ENCODE assay signal across 19 mouse cellular contexts in the genomic region with DNA sequence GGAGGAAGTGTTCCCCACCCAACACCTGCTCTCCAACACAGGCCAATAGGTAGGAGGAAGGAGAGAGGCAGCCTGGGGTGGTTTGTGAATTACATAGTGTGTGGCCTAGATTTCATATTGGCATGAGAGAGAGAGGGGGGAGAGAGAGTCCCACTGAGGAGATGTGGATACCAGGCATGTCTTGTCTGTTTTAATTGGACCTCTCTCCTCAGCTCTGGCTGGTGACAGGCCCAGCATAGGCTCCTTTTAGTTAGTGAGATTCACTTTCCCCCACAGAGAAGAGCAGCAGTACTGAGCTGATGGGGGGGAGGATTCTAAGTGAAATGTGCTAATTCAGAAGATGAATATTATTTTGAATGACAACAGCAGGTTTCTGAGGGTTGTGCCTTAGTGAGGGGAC. TPM values are rescaled to one million over a fixed set of nuclear protein-coding genes. Genes with fewer than 3 reads are reported as not detected.
"Had no signal": no experiment of that assay in that cellular context is flagged by ENCODE, and none has a peak within 500 bp of the region (broad histone marks: within the 10 kb centered on the region; RNA-seq: fewer than 3 reads in every experiment).

No protein-coding gene starts in this region.

- H3K36me3 ChIP-seq: midbrain, embryonic 10.5 days; midbrain, embryonic 12.5 days; neural tube, embryonic 13.5 days; neural tube, embryonic 15.5 days had no signal

- H3K9ac ChIP-seq: lung, embryonic 14.5 days; midbrain, embryonic 12.5 days; neural tube, embryonic 13.5 days; neural tube, embryonic 15.5 days had no signal

- H3K4me1 ChIP-seq: midbrain, embryonic 12.5 days; neural tube, embryonic 13.5 days; neural tube, embryonic 15.5 days had no signal

- H3K4me3 ChIP-seq: midbrain, embryonic 10.5 days; midbrain, embryonic 12.5 days; myocyte; neural tube, embryonic 13.5 days; neural tube, embryonic 15.5 days had no signal

- H3K27ac ChIP-seq: midbrain, embryonic 10.5 days; midbrain, embryonic 12.5 days; neural tube, embryonic 13.5 days; neural tube, embryonic 15.5 days had no signal

- H3K27me3 ChIP-seq: midbrain, embryonic 12.5 days; neural tube, embryonic 13.5 days; neural tube, embryonic 15.5 days had no signal

- DNase-seq: lung, adult 18-20 months; lung, embryonic 14.5 days; lung, postnatal 10 days; lung, postnatal 4 days; retina, postnatal 1 day; right cerebral cortex, adult 18-20 months; right cerebral cortex, postnatal 25 days; right cerebral cortex, postnatal 4 days; spleen, adult 18-20 months; thymus, adult 18-20 months; thymus, postnatal 14 days; thymus, postnatal 36 days had no signal

- H3K9me3 ChIP-seq: midbrain, embryonic 12.5 days; neural tube, embryonic 15.5 days had no signal

- H3K4me2 ChIP-seq: lung, embryonic 14.5 days; midbrain, embryonic 12.5 days; neural tube, embryonic 13.5 days; neural tube, embryonic 15.5 days had no signal

RNA-seq across cellular contexts. Expression of a gene that starts 37.9 kb away (rescaled TPM):
- total RNA-seq: megakaryocyte, adult 5-6 weeks; megakaryocyte-erythroid progenitor cell, adult 5-6 weeks had no signal

RNA-seq across cellular contexts. Expression of a gene that starts 57.8 kb away (rescaled TPM):
- total RNA-seq: megakaryocyte, adult 5-6 weeks; megakaryocyte-erythroid progenitor cell, adult 5-6 weeks had no signal
- polyA plus RNA-seq: lung, embryonic 14.5 days; neural tube, embryonic 13.5 days had no signal
